Mouse (Mus musculus) heart, adult 2 months (tissue): ENCODE measurements around the gene Crlf1. TPM values are rescaled to one million over a fixed set of nuclear protein-coding genes. Genes with fewer than 3 reads are reported as not detected.

ENCODE experiments used
- DNase-seq, 2 experiments: peaks; one replicate each; pipeline ENCODE4 v3.0.0; 2021
- H3K27ac ChIP-seq: fragments of 200-600 bp; 2 replicates; pipeline ENCODE4 v1.8.1; 2022
- H3K27me3 ChIP-seq: fragments of 200-500 bp; 2 replicates; pipeline ENCODE4 v1.6.1; 2012; ENCODE audit warnings: mild to moderate bottlenecking, low read length, inconsistent platforms, mixed read lengths; ENCODE audit not compliant: control insufficient read depth, insufficient read depth
- H3K36me3 ChIP-seq: fragments of 200-500 bp; 2 replicates; pipeline ENCODE4 v1.6.1; 2012; ENCODE audit warnings: low read length, inconsistent platforms; ENCODE audit not compliant: control insufficient read depth, insufficient read depth
- H3K4me1 ChIP-seq: fragments of 200-500 bp; 2 replicates; pipeline ENCODE4 v1.6.1; 2011; ENCODE audit warnings: low read length; ENCODE audit not compliant: control insufficient read depth, insufficient read depth
- H3K4me3 ChIP-seq: fragments of 200-600 bp; 2 replicates; pipeline ENCODE4 v1.8.1; 2022
- H3K79me2 ChIP-seq: fragments of 200-500 bp; replicated peaks from 2 replicates; pipeline ENCODE4 v1.6.1; 2012; ENCODE audit warnings: mild to moderate bottlenecking, inconsistent platforms, low read length, moderate library complexity, mixed read lengths; ENCODE audit not compliant: control insufficient read depth, insufficient read depth
- H3K9ac ChIP-seq: fragments of 200-500 bp; 2 replicates; pipeline ENCODE4 v1.6.1; 2012; ENCODE audit warnings: low read depth, mild to moderate bottlenecking, control low read depth, inconsistent platforms, low read length, mixed read lengths
- CTCF ChIP-seq: fragments of 200-600 bp; IDR thresholded peaks from 2 replicates; pipeline ENCODE4 v1.8.1; 2022; ENCODE audit warnings: antibody characterized with exemption, mild to moderate bottlenecking, moderate library complexity
- EP300 ChIP-seq: fragments of 200-500 bp; IDR thresholded peaks from 2 replicates; pipeline ENCODE4 v1.6.1; 2011; ENCODE audit warnings: low read depth, low read length, control low read depth; ENCODE audit not compliant: insufficient read depth
- POLR2A ChIP-seq: fragments of 200-500 bp; IDR thresholded peaks from 2 replicates; pipeline ENCODE4 v1.6.1; 2011; ENCODE audit warnings: mild to moderate bottlenecking, low read depth, low read length, control low read depth; ENCODE audit not compliant: insufficient read depth
- WGBS: fragments of 180-500 bp; shearing (Covaris S2); methylation state at CpG from one replicate; pipeline ENCODE4 v1.1.7; 2018; 5-methylcytosine and 5-hydroxymethylcytosine counted together
- intact Hi-C: fragments of 180-260 bp; cut with DNase I; formaldehyde crosslinking; loops from one replicate; pipeline ENCODE4 v1.15.1; 2025
- polyA plus RNA-seq: library from polyadenylated mRNA; depleted of rRNA; stranded (reverse); fragments of >200 nt; gene quantifications from 2 replicates; pipeline ENCODE4 v1.2.3, GENCODE M21; 2012
- total RNA-seq, 2 experiments: library from RNA; stranded (reverse); gene quantifications; 2 replicates each; pipeline ENCODE4 v1.2.3; 2021

Crlf1 gene
- total and polyA plus RNA-seq, 3 experiments: 0.68 to 2.3 (median 0.89) TPM

DNA sequence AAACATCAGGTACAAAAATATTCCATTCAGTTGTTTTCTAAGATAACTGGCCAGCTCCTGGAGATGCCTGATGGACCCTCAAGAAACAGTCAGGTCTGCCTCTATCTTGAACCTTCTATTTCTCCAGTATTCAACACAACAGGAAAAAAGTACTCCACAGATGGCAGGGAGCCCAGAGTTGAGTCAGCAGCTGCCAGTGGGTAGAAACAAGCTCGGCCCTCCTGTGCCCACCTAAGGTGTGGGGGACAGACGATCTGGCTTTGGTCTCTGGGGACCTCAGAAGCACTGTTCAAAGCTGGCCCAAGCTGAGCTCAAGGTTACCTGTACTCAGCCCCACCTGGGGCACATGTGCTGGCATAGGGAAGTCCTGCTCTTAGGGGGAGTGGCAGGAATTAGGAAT is 20.5 kb downstream of the Crlf1 start:
- peaks cover 2% of the 10 kb centered on the region; the same call in 1 of the 2 replicates for H3K36me3 ChIP-seq
- no peak for DNase-seq
- peaks cover 3% of the 10 kb centered on the region for H3K79me2 ChIP-seq
- intact Hi-C loops: no loop called here
- no peak overlapping the region for H3K4me3 ChIP-seq
- 10% methylated on average over 2 of the region's 2 CpGs for WGBS
- TF ChIP-seq CTCF: no peak
- TF ChIP-seq POLR2A: no peak
- no peak overlapping the region; the same call in 1 of the 2 replicates for H3K27ac ChIP-seq
- H3K4me1 ChIP-seq: peaks cover 6% of the 10 kb centered on the region
- no peak overlapping the region for H3K9ac ChIP-seq
- H3K27me3 ChIP-seq: no peaks in the 10 kb centered on the region

DNA sequence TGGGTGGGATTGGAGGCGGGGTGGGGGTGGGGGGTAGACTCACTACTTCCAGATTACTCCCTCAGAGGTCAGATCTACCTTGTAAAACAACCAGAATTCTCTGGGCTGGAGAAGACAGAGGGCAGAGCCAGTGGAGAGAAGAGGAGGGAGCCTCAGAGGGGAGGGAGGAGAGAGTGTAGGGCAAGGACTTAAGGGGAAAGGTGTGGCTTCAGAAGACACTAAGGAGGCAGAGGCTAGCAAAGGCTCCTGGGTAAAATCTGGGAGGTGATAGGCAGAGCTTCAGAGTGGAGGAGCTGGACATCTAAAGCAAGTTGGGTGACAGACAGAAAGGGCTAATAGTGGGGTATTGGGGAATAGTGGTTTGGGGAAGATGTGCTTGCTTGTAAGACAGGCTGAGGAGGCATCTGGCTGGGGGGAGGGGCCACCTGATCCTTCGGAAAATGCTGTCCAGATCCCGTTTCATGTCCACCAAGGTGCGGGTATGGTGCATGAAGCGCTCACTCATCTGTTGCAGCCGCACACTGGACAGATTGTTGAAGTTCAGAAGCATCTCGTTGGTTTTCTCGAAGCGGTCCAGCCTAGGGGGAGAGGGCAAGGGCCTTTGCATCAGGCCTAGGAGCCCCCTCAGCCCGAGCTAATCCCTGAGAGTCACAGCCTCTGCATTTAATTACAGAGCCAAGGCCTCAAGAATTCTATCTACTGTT is 25.1 kb downstream of the Crlf1 start:
- Histone ChIP-seq H3K4me1 (peaks cover 1% of the 10 kb centered on the region; the same call in 1 of the 2 replicates), H3K79me2 (no peaks in the 10 kb centered on the region), H3K27me3 (no peaks in the 10 kb centered on the region), H3K4me3 (no peak overlapping the region), H3K36me3 (no peaks in the 10 kb centered on the region), H3K9ac (no peak overlapping the region), H3K27ac (no peak overlapping the region)
- DNase-seq: no peak
- TF ChIP-seq CTCF (no peak), POLR2A (no peak), EP300 (no peak)
- intact Hi-C loops: no loop called here
- WGBS: 80% methylated on average over 10 of the region's 10 CpGs

DNA sequence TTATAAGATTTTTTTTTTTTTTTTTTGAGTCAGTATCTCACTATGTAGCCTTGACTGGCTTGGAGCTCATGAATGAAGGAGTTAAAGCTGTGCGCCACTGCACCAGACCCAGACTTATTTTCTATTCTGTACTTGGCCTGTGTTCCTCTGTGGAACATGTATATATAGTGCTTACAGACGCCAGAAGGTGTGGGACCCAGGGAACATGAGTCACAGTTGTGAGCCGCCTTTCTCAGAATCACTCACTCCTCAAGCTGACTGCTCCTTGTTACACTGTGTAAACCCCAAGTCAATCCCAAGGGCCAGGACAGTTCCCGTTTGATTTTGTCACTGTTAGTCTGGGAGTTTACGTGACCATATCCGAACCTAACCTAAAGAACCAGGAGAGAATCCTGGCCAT is 26.1 kb downstream of the Crlf1 start:
- H3K79me2 ChIP-seq: no peaks in the 10 kb centered on the region
- H3K27me3 ChIP-seq: no peaks in the 10 kb centered on the region
- H3K9ac ChIP-seq: no peak overlapping the region
- WGBS: 89% methylated on average over 6 of the region's 6 CpGs
- H3K4me3 ChIP-seq: no peak overlapping the region
- DNase-seq: no peak
- TF ChIP-seq POLR2A: no peak
- no peak overlapping the region for H3K27ac ChIP-seq
- intact Hi-C loops: no loop called here
- H3K36me3 ChIP-seq: no peaks in the 10 kb centered on the region
- H3K4me1 ChIP-seq: peaks cover 3% of the 10 kb centered on the region; the same call in 1 of the 2 replicates

DNA sequence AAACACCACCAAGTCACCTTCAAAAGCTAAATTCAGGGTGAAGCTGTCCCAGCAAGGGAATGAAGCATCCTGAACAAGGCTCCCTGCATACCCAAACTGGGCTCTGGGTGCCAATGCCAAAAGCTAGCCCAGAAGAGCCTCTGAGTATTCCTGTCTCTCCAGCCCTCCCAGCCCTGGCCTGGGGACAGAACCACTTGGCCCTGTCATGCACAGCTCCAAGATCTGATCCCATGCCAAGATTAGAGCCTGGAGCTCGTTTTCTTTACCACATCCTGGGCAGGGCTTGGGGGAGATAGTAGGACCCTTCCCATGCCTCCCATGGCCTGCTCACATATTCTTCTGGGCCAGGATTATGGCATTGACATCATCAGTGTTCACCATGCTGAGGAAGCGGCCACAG is 26.6 kb downstream of the Crlf1 start:
- H3K79me2 ChIP-seq: no peaks in the 10 kb centered on the region
- H3K36me3 ChIP-seq: no peaks in the 10 kb centered on the region
- H3K9ac ChIP-seq: no peak overlapping the region
- no peak for DNase-seq
- H3K4me1 ChIP-seq: peaks cover 3% of the 10 kb centered on the region; the same call in 1 of the 2 replicates
- intact Hi-C loops: loop anchor here (10.0 kb wide), 1 partner anchor 255 kb away; the partner anchor contains the start of gene Pik3r2
- no peak for TF ChIP-seq EP300
- TF ChIP-seq POLR2A: no peak
- TF ChIP-seq CTCF: no peak
- H3K27ac ChIP-seq: no peak overlapping the region
- H3K4me3 ChIP-seq: no peak overlapping the region
- 47% methylated on average over 2 of the region's 2 CpGs for WGBS
- H3K27me3 ChIP-seq: no peaks in the 10 kb centered on the region

DNA sequence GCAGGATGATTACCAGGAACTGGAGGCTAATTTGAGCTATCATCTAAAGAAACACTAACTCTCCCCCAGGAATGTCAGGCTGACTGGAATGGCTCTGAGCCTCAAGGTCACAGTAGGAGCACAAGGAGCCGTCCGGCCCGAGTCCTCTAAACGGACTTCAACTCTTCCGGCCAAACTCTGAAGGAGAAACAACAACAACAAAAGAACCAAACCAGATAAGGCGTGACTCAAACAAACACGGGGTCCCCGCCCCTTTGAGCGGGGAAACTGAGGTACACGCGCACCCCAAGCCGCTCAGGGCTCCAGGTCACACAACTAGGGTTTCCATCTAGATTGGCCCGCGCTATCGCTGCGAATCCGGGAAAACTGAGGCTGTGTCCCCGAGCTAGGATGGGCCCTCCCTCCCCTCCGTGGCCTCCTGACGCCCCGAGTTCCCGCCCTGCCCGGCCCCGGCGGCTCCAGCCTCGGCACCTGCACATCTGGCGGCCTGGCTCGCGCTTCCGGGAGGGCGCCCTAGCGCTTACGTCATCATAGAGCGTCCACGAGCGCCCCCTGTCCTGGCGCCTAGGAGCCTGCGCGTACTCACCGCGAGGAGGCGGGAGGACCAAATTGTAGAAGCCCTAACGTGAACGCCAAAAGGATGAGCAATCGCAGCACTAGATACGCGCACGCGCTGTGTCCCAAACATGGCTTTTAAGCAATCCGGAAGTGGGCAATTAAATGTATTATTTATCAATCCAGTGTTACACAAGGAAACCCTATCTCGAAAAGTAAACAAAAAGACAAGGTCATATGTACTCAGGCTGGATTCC is 29.8 kb downstream of the Crlf1 start:
- no peaks in the 10 kb centered on the region for H3K79me2 ChIP-seq
- peak; percentile 96 to 97 for DNase-seq
- H3K9ac ChIP-seq: peak overlapping the region; percentile 89
- WGBS: under 1% methylated on average over 50 of the region's 51 CpGs
- H3K4me1 ChIP-seq: peaks cover 3% of the 10 kb centered on the region; the same call in 1 of the 2 replicates
- intact Hi-C loops: loop anchor here (1.0 to 10.0 kb wide), 2 partner anchors 12 to 252 kb away; partner anchors contain the start of genes Pik3r2 and Uba52
- peak; percentile 55; the same call in 1 of the 2 replicates for TF ChIP-seq EP300
- peak; percentile 71 for TF ChIP-seq POLR2A
- TF ChIP-seq CTCF: peak; percentile 84
- no peaks in the 10 kb centered on the region for H3K36me3 ChIP-seq
- H3K27me3 ChIP-seq: no peaks in the 10 kb centered on the region
- peak overlapping the region; percentile 94 for H3K27ac ChIP-seq
- H3K4me3 ChIP-seq: peak overlapping the region; percentile 79

DNA sequence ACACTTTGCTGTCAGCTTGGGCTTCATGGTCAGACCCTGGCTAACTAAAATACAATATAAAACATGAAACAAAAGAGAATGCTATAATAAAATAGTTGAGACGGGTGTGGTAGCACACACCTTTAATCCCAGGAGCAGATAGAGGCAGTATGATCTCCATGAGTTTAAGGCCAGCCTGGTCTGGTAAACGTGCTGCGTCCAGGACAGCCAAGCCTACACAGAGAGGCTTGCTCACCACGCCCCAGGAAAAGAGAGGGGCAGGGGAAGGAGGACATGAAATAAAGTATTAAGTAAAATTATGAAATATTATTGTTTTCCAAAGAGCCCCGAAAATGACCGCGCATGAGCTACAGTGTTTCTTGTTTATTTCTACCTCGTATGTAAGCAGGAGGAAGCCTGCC is 34.2 kb downstream of the Crlf1 start:
- TF ChIP-seq EP300 (no peak), CTCF (no peak), POLR2A (no peak)
- Histone ChIP-seq H3K27me3 (no peaks in the 10 kb centered on the region), H3K27ac (peak overlapping the region; percentile 96), H3K36me3 (no peaks in the 10 kb centered on the region), H3K9ac (peak overlapping the region; percentile 94), H3K4me1 (peaks cover 5% of the 10 kb centered on the region), H3K79me2 (peaks cover 1% of the 10 kb centered on the region; the same call in 1 of the 2 replicates), H3K4me3 (peak overlapping the region; percentile 97)
- no peak for DNase-seq
- WGBS: 1% methylated on average over 8 of the region's 8 CpGs
- intact Hi-C loops: loop anchor here (10.0 kb wide), 1 partner anchor 248 kb away; the partner anchor contains the start of gene Pik3r2
